Mouse (Mus musculus) midbrain, embryonic 16.5 days (tissue): ENCODE measurements around the gene Apobec2. TPM values are rescaled to one million over a fixed set of nuclear protein-coding genes. Genes with fewer than 3 reads are reported as not detected.

Experiments used
- ATAC-seq: fragments of 200-750 bp; cut with Nextera tagmentation; 2 replicates; pipeline ENCODE4 v1.8.0; 2017; ENCODE audit warnings: moderate TSS enrichment
- H3K27ac ChIP-seq: fragments of 300-500 bp; sonication (generic); 2 replicates; pipeline ENCODE4 v1.5.1; 2014; ENCODE audit warnings: mild to moderate bottlenecking, low read length, mixed read lengths
- H3K27me3 ChIP-seq: fragments of 300-500 bp; sonication (generic); 2 replicates; pipeline ENCODE4 v1.6.1; 2014; ENCODE audit warnings: low read depth, low read length, mixed read lengths; ENCODE audit not compliant: control insufficient read depth, insufficient read depth
- H3K36me3 ChIP-seq: fragments of 300-500 bp; sonication (generic); 2 replicates; pipeline ENCODE4 v1.6.1; 2014; ENCODE audit warnings: mild to moderate bottlenecking, low read length, moderate library complexity, mixed read lengths; ENCODE audit not compliant: control insufficient read depth, insufficient read depth
- H3K4me1 ChIP-seq: fragments of 300-500 bp; sonication (generic); 2 replicates; pipeline ENCODE4 v1.6.1; 2014; ENCODE audit warnings: mild to moderate bottlenecking, low read length, mixed read lengths; ENCODE audit not compliant: control insufficient read depth, insufficient read depth
- H3K4me2 ChIP-seq: fragments of 300-500 bp; sonication (generic); 2 replicates; pipeline ENCODE4 v1.6.1; 2014; ENCODE audit warnings: mild to moderate bottlenecking, low read length, mixed read lengths
- H3K4me3 ChIP-seq: fragments of 300-500 bp; sonication (generic); 2 replicates; pipeline ENCODE4 v1.5.1; 2014; ENCODE audit warnings: low read depth, mild to moderate bottlenecking, low read length, moderate library complexity, mixed read lengths
- H3K9ac ChIP-seq: fragments of 300-500 bp; sonication (generic); 2 replicates; pipeline ENCODE4 v1.6.1; 2014; ENCODE audit warnings: low read depth, low read length, mixed read lengths
- H3K9me3 ChIP-seq: fragments of 300-500 bp; sonication (generic); replicated peaks from 2 replicates; pipeline ENCODE4 v1.6.1; 2014; ENCODE audit warnings: mild to moderate bottlenecking, low read length, mixed read lengths; ENCODE audit not compliant: control insufficient read depth, poor library complexity, severe bottlenecking
- WGBS: fragments of 180-500 bp; shearing (Covaris S2); extraction: QIAGEN DNeasy Blood & Tissue Kit; methylation state at CpG from one replicate; pipeline ENCODE4 v1.1.7; 2014; 5-methylcytosine and 5-hydroxymethylcytosine counted together
- polyA plus RNA-seq: library from polyadenylated mRNA; unstranded; fragments of >200 nt; fragmentation: Nextera tagmentation; extraction: Ambion mirVana; gene quantifications from 2 replicates; pipeline ENCODE4 v1.2.1, GENCODE M21; 2015

The Apobec2 gene
- polyA plus RNA-seq, 1 experiment from 2014 or later: 0.43 TPM

- H3K4me3 ChIP-seq: no peak overlapping the region
- 94% methylated on average over 14 of the region's 14 CpGs for WGBS
- peaks cover 3% of the 10 kb centered on the region for H3K4me1 ChIP-seq
- H3K27ac ChIP-seq: no peak overlapping the region
- no peaks in the 10 kb centered on the region; the same call in 1 of the 2 replicates for H3K36me3 ChIP-seq
- no peak overlapping the region for H3K9ac ChIP-seq
- H3K27me3 ChIP-seq: no peaks in the 10 kb centered on the region
- H3K4me2 ChIP-seq: no peak overlapping the region
- H3K9me3 ChIP-seq: no peaks in the 10 kb centered on the region
- ATAC-seq: peak; percentile 84
Observed at GRCm38 (mm10) chr17:48416425-48417195, 16.1 kb downstream of the Apobec2 start.

GRCm38 (mm10) chr17:48416011-48416410, 16.7 kb downstream of the Apobec2 start:
- H3K9me3 ChIP-seq: no peaks in the 10 kb centered on the region
- peaks cover 9% of the 10 kb centered on the region for H3K4me1 ChIP-seq
- H3K27me3 ChIP-seq: no peaks in the 10 kb centered on the region
- no peaks in the 10 kb centered on the region; the same call in 1 of the 2 replicates for H3K36me3 ChIP-seq
- no peak overlapping the region for H3K4me2 ChIP-seq
- H3K4me3 ChIP-seq: no peak overlapping the region
- no peak for ATAC-seq
- H3K9ac ChIP-seq: no peak overlapping the region
- H3K27ac ChIP-seq: no peak overlapping the region
- 80% methylated on average over 7 of the region's 7 CpGs for WGBS

GRCm38 (mm10) chr17:48411241-48411640, 21.5 kb downstream of the Apobec2 start:
- H3K27me3 ChIP-seq: no peaks in the 10 kb centered on the region
- peak overlapping the region; percentile 94 for H3K27ac ChIP-seq
- H3K4me1 ChIP-seq: peaks cover 20% of the 10 kb centered on the region
- peak overlapping the region; percentile 90 for H3K4me2 ChIP-seq
- no peaks in the 10 kb centered on the region for H3K9me3 ChIP-seq
- peak overlapping the region; percentile 62 for H3K4me3 ChIP-seq
- H3K9ac ChIP-seq: peak overlapping the region; percentile 76; the same call in 1 of the 2 replicates
- no peaks in the 10 kb centered on the region; the same call in 1 of the 2 replicates for H3K36me3 ChIP-seq
- 50% methylated on average over 8 of the region's 8 CpGs for WGBS
- ATAC-seq: no peak

GRCm38 (mm10) chr17:48410299-48410785, 22.4 kb downstream of the Apobec2 start:
- Histone ChIP-seq H3K9me3 (no peaks in the 10 kb centered on the region), H3K4me3 (peak overlapping the region; percentile 62), H3K36me3 (no peaks in the 10 kb centered on the region; the same call in 1 of the 2 replicates), H3K27ac (peak overlapping the region; percentile 94), H3K4me1 (peaks cover 20% of the 10 kb centered on the region), H3K4me2 (peak overlapping the region; percentile 90), H3K9ac (peak overlapping the region; percentile 76), H3K27me3 (no peaks in the 10 kb centered on the region)
- ATAC-seq: peak; percentile 38
- under 1% methylated on average over 13 of the region's 13 CpGs for WGBS

GRCm38 (mm10) chr17:48409380-48410298, 23.1 kb downstream of the Apobec2 start, which contains the start of the genes Nfya and Oard1:
TSS of gene Nfya (minus strand) at chr17:48409906.
TSS of gene Oard1 (plus strand) at chr17:48410014.
- H3K27ac ChIP-seq: peak within 1 kb of the TSS; percentile 99
- no peaks in the 10 kb centered on the region for H3K9me3 ChIP-seq
- peak within 1 kb of the TSS; percentile 90 for H3K4me2 ChIP-seq
- H3K4me3 ChIP-seq: peak within 1 kb of the TSS; percentile 86
- H3K27me3 ChIP-seq: no peaks in the 10 kb centered on the region
- peaks cover 20% of the 10 kb centered on the region for H3K4me1 ChIP-seq
- under 1% methylated on average over 84 of the region's 84 CpGs for WGBS
- H3K36me3 ChIP-seq: no peaks in the 10 kb centered on the region; the same call in 1 of the 2 replicates
- peak within 1 kb of the TSS; percentile 98 for H3K9ac ChIP-seq
- peak; percentile 98 for ATAC-seq

GRCm38 (mm10) chr17:48408526-48409291, 24.0 kb downstream of the Apobec2 start:
- H3K4me1 ChIP-seq: peaks cover 20% of the 10 kb centered on the region
- under 1% methylated on average over 46 of the region's 47 CpGs for WGBS
- H3K9ac ChIP-seq: peak overlapping the region; percentile 98
- H3K36me3 ChIP-seq: no peaks in the 10 kb centered on the region
- H3K4me2 ChIP-seq: peak overlapping the region; percentile 70
- peak; percentile 22 for ATAC-seq
- no peaks in the 10 kb centered on the region for H3K27me3 ChIP-seq
- peak overlapping the region; percentile 99 for H3K27ac ChIP-seq
- peak overlapping the region; percentile 86 for H3K4me3 ChIP-seq
- no peaks in the 10 kb centered on the region for H3K9me3 ChIP-seq

DNA sequence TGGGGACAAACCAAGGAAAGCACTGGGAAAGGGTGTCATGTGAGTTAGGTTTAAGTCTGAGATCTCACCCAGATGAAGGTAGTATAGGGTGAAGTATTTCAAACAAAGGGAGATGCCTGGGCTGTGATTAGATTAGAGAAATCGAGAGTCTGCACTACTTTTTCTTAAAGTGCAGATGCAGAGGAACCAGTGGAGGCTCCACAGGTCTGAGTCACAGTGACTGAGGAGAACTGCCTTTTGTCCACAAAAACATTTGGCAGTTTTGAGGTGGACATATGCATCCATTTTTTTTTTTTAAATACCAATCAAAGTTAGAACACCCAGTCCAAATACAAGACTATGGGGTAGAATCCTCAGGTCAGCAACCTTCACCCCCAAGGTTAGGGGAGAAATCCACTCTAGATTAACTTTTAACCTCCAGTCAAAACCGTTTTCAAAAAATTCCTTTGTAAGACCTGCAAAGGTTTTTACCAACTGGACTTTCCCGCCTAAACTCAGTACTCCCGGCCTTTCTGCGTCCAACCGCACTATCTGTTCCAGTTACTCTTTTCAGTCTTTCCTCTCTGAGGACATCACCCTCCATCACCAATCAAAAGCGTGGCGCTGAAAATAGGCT, 24.7 kb downstream of the Apobec2 start:
- Histone ChIP-seq H3K27me3 (no peaks in the 10 kb centered on the region), H3K4me3 (peak overlapping the region; percentile 86), H3K36me3 (no peaks in the 10 kb centered on the region), H3K4me2 (peak overlapping the region; percentile 70), H3K9ac (peak overlapping the region; percentile 98), H3K9me3 (no peaks in the 10 kb centered on the region), H3K4me1 (peaks cover 20% of the 10 kb centered on the region), H3K27ac (peak overlapping the region; percentile 99)
- no peak for ATAC-seq
- 5% methylated on average over 8 of the region's 8 CpGs for WGBS

- H3K9me3 ChIP-seq: no peaks in the 10 kb centered on the region
- no peak overlapping the region for H3K4me2 ChIP-seq
- H3K4me1 ChIP-seq: peaks cover 20% of the 10 kb centered on the region
- H3K36me3 ChIP-seq: no peaks in the 10 kb centered on the region
- WGBS: 91% methylated on average over 4 of the region's 4 CpGs
- ATAC-seq: no peak
- no peak overlapping the region for H3K4me3 ChIP-seq
- no peak overlapping the region for H3K9ac ChIP-seq
- H3K27me3 ChIP-seq: no peaks in the 10 kb centered on the region
- no peak overlapping the region for H3K27ac ChIP-seq
Observed at GRCm38 (mm10) chr17:48407154-48407553, 25.6 kb downstream of the Apobec2 start.
